Mouse (Mus musculus) hindbrain, embryonic 11.5 days (tissue): ENCODE data around the gene Osgep. TPM values are rescaled to one million over a fixed set of nuclear protein-coding genes. Genes with fewer than 3 reads are reported as not detected.
A peak's percentile ranks its signal among the peaks of the same experiment; 100 is the strongest.

Experiments used
- ATAC-seq: fragments of 200-750 bp; cut with Nextera tagmentation; 2 replicates; pipeline ENCODE4 v1.8.0; 2017; ENCODE audit warnings: mild to moderate bottlenecking, moderate TSS enrichment, moderate library complexity; ENCODE audit not compliant: low FRiP score
- DNase-seq: peaks from one replicate; pipeline ENCODE4 v3.0.0-alpha.2; 2015; ENCODE audit warnings: low spot score
- H3K27ac ChIP-seq: fragments of 300-500 bp; sonication (generic); 2 replicates; pipeline ENCODE4 v1.5.1; 2014; ENCODE audit warnings: mild to moderate bottlenecking, low read depth, low read length
- H3K27me3 ChIP-seq: fragments of 300-500 bp; sonication (generic); 2 replicates; pipeline ENCODE4 v1.6.1; 2014; ENCODE audit warnings: mild to moderate bottlenecking, low read length, moderate library complexity, mixed read lengths; ENCODE audit not compliant: control insufficient read depth, insufficient read depth
- H3K36me3 ChIP-seq: fragments of 300-500 bp; sonication (generic); 2 replicates; pipeline ENCODE4 v1.6.1; 2014; ENCODE audit warnings: mild to moderate bottlenecking, low read length, moderate library complexity, mixed read lengths; ENCODE audit not compliant: control insufficient read depth, insufficient read depth
- H3K4me1 ChIP-seq: fragments of 300-500 bp; sonication (generic); replicated peaks from 2 replicates; pipeline ENCODE4 v1.6.1; 2014; ENCODE audit warnings: low read length, mixed read lengths; ENCODE audit not compliant: control insufficient read depth, insufficient read depth
- H3K4me2 ChIP-seq: fragments of 300-500 bp; sonication (generic); replicated peaks from 2 replicates; pipeline ENCODE4 v1.6.1; 2014; ENCODE audit warnings: mild to moderate bottlenecking, low read depth, low read length
- H3K4me3 ChIP-seq: fragments of 300-500 bp; sonication (generic); 2 replicates; pipeline ENCODE4 v1.5.1; 2014; ENCODE audit warnings: low read depth, low read length
- H3K9ac ChIP-seq: fragments of 300-500 bp; sonication (generic); 2 replicates; pipeline ENCODE4 v1.6.1; 2014; ENCODE audit warnings: low read depth, low read length
- H3K9me3 ChIP-seq: fragments of 300-500 bp; sonication (generic); 2 replicates; pipeline ENCODE4 v1.6.1; 2016; ENCODE audit warnings: low read length; ENCODE audit not compliant: control insufficient read depth
- WGBS: fragments of 180-500 bp; shearing (Covaris S2); extraction: QIAGEN DNeasy Blood & Tissue Kit; methylation state at CpG from one replicate; pipeline ENCODE4 v1.1.7; 2014; 5-methylcytosine and 5-hydroxymethylcytosine counted together
- polyA plus RNA-seq: library from polyadenylated mRNA; unstranded; fragments of >200 nt; fragmentation: Nextera tagmentation; extraction: Ambion mirVana; gene quantifications from 2 replicates; pipeline ENCODE4 v1.2.1, GENCODE M21; 2014

Osgep gene
- polyA plus RNA-seq, 1 experiment from 2014 or later = 146 TPM

DNA sequence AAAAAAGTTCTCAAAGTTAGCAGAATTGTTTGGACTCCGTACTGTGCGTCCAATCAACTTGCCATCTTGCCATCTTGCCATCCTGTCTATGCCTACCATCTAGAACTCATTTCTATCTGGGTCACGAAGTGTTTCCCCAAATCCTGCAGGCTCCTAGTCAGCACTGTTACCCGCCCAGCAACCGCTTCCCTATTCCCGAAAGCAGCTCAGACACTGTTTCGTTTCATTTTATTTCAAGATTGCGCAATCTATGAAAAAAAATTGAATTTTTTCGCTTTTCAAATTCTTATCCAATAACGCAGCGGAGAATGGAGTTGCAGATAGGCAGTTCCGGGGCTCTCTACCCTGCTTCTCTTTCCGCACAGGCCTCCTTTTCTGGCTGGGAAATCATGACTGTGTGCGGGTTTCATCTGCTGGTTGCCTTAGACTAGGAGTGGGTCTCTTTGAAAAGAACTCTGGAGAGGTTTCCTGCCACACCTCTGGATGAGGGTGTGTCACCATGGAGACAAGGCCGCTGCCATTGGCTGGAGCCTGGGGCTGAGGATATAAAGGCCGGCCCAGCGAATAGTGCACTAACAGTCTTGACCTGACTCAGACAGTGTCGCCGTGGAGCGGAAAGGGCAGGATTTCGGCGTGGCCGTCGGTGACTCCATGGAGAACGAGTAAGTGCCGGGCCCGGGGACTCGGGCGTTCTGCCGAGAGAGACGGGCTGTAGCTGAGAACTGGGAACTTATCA, 19.4 kb upstream of the Osgep start, which contains the start of gene Gm49342:
TSS of gene Gm49342 (plus strand) at position 586 of the 736 bp plus-strand sequence.
- ATAC-seq (peak; percentile 99), DNase-seq (peak; percentile 92)
- Histone ChIP-seq H3K9me3 (no peaks in the 10 kb centered on the region), H3K4me2 (peak within 1 kb of the TSS; percentile 54), H3K36me3 (no peaks in the 10 kb centered on the region), H3K27ac (peak within 1 kb of the TSS; percentile 81), H3K27me3 (no peaks in the 10 kb centered on the region), H3K4me1 (no peaks in the 10 kb centered on the region), H3K9ac (peak within 1 kb of the TSS; percentile 44), H3K4me3 (peak within 1 kb of the TSS; percentile 38)
- WGBS = 20% methylated on average over 31 of the region's 31 CpGs

DNA sequence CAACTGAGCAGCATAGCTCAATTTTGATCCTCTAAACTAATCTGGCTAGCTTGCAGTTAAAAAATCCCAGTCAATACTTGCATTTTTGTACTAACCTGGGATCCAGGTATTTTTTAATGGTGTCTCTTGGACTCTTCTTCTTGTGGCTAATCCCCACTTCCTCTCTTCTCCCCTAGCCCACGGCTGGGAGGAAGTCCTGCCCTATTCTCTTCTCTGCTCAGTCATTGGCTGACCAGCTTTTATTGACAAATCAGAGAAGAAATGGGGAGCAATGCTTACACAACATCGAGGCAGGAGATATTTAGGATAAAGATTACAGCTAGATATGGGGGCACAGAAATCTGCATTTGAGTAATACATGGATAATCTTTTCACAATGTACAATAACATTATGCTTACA, 14.2 kb upstream of the Osgep start:
- WGBS = 43% methylated on average over 2 of the region's 2 CpGs
- Histone ChIP-seq H3K27ac (no peak overlapping the region), H3K9ac (no peak overlapping the region), H3K4me1 (no peaks in the 10 kb centered on the region), H3K4me3 (no peak overlapping the region), H3K9me3 (no peaks in the 10 kb centered on the region), H3K27me3 (no peaks in the 10 kb centered on the region), H3K4me2 (no peak overlapping the region), H3K36me3 (no peaks in the 10 kb centered on the region)
- no peak for DNase-seq
- no peak for ATAC-seq

DNA sequence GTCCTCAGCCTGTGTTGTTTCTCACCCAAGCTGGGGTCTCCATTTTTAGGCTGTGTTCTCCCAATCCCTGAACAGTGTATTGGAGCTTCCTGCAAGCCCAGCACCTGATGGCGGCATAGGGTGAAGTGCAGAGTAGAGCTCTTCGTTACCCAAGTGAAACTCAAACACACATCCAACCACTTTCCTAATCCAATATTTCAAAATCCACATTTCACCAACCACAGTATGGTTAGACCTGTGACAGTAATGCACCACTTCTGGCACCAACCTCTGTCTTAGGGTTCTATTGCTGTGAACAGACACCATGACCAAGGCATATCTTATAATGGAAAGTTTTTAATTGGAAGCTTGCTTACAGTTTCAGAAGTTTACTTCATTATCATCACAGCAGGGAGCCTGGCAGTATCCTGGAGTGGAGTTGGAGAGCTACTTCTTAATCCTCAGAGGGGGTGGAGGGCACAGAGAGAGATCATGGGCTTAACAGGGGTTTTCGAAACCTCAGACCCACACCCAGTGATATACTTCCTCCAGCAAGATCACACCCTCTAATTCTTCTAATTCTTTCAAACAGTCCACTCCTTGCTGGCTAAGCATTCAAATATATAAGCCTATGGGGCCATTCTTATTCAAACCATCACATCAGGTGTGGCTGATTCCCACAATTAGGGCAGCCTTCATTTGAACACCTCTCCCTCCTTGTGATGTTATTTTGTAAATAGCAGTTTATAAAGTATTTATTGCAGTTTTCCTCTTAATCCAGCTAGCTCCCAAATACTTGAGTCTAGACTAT, 13.6 kb upstream of the Osgep start:
- Histone ChIP-seq H3K9me3 (no peaks in the 10 kb centered on the region), H3K4me3 (no peak overlapping the region), H3K36me3 (no peaks in the 10 kb centered on the region), H3K4me2 (no peak overlapping the region), H3K27me3 (no peaks in the 10 kb centered on the region), H3K27ac (no peak overlapping the region), H3K4me1 (no peaks in the 10 kb centered on the region), H3K9ac (no peak overlapping the region)
- 95% methylated on average over 3 of the region's 3 CpGs for WGBS
- DNase-seq = no peak
- no peak for ATAC-seq

DNA sequence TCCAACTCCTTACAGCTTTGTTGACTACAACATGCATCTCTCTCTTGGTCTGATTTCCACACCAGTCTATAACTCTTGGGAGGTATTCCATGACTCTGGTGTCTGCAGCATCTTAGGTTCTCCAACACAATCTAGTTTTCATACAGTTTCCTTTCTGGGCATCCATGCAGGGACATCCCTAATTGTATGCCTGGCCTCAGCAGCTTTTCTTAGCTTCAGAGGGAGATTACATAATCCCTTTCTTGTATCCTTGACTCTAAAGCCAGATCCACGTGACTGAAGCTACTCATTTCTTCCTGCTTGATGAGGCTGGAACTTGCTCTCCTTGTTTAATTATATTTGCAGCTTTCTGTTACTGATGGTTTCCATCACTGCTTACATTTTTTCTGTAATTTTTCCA, 12.0 kb upstream of the Osgep start:
- Histone ChIP-seq H3K4me2 (no peak overlapping the region), H3K27me3 (no peaks in the 10 kb centered on the region), H3K36me3 (no peaks in the 10 kb centered on the region), H3K9me3 (no peaks in the 10 kb centered on the region), H3K4me3 (no peak overlapping the region), H3K9ac (no peak overlapping the region), H3K4me1 (no peaks in the 10 kb centered on the region), H3K27ac (no peak overlapping the region)
- DNase-seq (no peak), ATAC-seq (no peak)
- WGBS = 74% methylated on average over 1 of the region's 1 CpGs

DNA sequence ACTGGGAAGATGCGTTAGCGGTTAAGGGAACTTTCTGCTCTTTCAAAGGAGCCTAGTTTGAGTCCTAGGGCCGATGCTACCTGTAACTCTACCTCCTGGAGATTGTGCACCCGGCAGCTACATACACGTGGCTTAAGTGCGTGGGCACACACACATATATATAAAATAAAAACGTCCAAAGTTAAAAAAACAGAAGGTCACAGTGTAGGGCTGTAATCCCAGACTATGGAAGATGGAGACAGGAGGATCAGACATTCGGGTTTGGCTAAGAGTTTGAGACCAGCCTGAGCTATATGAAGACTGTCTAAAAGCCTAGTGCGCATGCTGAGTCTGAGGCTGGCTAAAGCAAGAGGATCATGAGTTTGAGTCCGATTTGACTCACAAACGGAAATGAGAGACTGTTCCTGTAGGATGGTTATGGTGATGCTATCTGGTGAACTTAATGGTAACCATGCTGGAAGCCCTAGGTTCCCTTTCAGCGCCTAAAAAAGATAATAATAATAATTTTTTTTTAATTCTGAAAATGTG, 6.9 kb upstream of the Osgep start:
- Histone ChIP-seq H3K36me3 (peaks cover 2% of the 10 kb centered on the region; the same call in 1 of the 2 replicates), H3K27me3 (no peaks in the 10 kb centered on the region), H3K4me3 (peak overlapping the region; percentile 97), H3K4me1 (no peaks in the 10 kb centered on the region; the same call in 1 of the 2 replicates), H3K4me2 (peak overlapping the region; percentile 57), H3K9ac (peak overlapping the region; percentile 58), H3K27ac (peak overlapping the region; percentile 82), H3K9me3 (no peaks in the 10 kb centered on the region)
- DNase-seq (peak; percentile 23), ATAC-seq (no peak)
- WGBS = 12% methylated on average over 12 of the region's 12 CpGs

DNA sequence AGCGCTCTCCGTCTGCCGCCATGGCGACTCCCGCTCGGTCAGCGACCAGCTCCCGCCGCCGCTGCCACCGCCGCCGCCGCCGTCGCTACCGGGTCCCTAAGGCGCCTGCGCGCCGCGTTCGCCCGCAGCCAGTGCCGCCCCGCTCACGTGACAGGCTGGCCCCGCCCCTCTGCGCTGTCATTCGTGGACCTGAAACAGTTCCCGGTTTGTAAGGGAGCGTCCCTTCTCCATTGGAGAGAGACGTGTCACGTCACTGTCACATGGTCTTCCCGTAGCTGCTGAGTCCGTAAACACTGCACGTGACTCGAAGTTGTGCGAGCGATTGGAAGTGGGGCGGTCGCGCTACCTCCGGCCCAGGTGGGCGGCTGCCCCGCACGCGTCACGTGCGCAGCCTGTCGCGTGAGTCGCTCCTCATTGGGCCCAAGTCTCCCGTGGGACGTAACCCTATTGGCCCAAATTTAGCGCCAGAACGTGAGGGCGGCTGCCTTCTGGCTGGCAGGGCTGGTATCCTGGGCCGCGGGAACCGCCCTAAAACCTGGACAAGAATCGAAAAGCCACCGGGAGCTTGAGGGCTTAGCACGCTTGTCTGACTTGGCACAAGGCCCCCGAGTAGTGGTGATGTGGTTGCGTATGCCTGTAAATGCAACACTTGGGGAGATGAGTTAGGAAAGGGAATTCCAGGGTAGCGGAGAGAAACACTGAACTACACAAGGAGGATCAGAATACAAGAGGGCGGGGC, 6.2 kb upstream of the Osgep start, which contains the start of the genes Pip4p1 and Pnp:
TSS of gene Pip4p1 (minus strand) at position 103 of the 739 bp plus-strand sequence.
TSS of gene Pnp (plus strand) at position 329 of the 739 bp plus-strand sequence.
- Histone ChIP-seq H3K36me3 (peaks cover 6% of the 10 kb centered on the region; the same call in 1 of the 2 replicates), H3K4me1 (no peaks in the 10 kb centered on the region; the same call in 1 of the 2 replicates), H3K4me2 (peak within 1 kb of the TSS; percentile 84), H3K27ac (peak within 1 kb of the TSS; percentile 82), H3K4me3 (peak within 1 kb of the TSS; percentile 97), H3K9ac (peak within 1 kb of the TSS; percentile 97), H3K9me3 (no peaks in the 10 kb centered on the region), H3K27me3 (no peaks in the 10 kb centered on the region)
- DNase-seq (peak; percentile 97), ATAC-seq (peak; percentile 99)
- under 1% methylated on average over 55 of the region's 68 CpGs for WGBS

DNA sequence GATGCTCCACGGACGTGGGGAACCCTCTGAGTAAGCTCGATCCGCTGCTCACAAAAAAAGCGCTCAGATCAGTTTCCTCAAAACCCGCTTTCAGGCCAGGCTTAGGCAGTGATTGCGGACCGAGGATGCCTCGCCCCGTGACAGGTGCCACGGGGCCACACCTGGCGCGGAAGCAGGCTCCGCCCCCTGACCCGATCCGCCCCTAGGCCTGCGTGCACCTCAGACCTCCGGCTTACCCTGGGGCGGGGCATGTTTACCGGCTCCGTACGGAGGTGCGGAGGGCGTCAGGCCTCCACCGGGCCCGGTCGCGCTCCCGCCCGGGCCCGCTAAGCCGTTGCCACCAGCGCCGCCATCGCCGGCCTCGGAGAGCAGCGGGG, 5.7 kb upstream of the Osgep start:
- under 1% methylated on average over 38 of the region's 38 CpGs for WGBS
- peaks cover 6% of the 10 kb centered on the region; the same call in 1 of the 2 replicates for H3K36me3 ChIP-seq
- ATAC-seq (peak; percentile 61), DNase-seq (no peak)
- H3K4me1 ChIP-seq = no peaks in the 10 kb centered on the region; the same call in 1 of the 2 replicates
- peak overlapping the region; percentile 97 for H3K4me3 ChIP-seq
- peak overlapping the region; percentile 97 for H3K9ac ChIP-seq
- no peaks in the 10 kb centered on the region for H3K27me3 ChIP-seq
- peak overlapping the region; percentile 74 for H3K27ac ChIP-seq
- H3K9me3 ChIP-seq = no peaks in the 10 kb centered on the region
- peak overlapping the region; percentile 84 for H3K4me2 ChIP-seq

DNA sequence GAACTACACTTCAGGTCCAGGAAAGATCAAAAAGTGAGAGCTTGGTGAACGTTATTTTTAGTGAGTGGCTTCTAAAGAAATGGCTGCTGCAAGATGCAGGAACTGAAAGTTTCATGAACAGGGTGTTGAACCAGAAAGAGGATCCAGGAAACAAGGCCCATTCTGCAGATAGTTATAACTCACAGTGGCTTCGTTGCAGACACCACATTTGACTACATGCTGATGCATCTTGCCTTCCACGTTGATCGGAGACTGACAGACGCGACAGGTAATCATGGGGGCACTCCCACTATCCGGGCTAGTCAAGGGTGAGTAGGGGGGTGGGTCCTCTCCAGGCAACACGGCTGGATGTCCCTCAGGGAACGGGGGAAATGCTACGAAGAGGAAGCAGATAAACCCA, 5.3 kb upstream of the Osgep start:
- no peak for ATAC-seq
- peak; percentile 21 for DNase-seq
- no peaks in the 10 kb centered on the region for H3K9me3 ChIP-seq
- H3K27ac ChIP-seq = no peak overlapping the region
- peak overlapping the region; percentile 84 for H3K4me2 ChIP-seq
- 20% methylated on average over 10 of the region's 10 CpGs for WGBS
- no peaks in the 10 kb centered on the region for H3K27me3 ChIP-seq
- peak overlapping the region; percentile 97 for H3K9ac ChIP-seq
- H3K4me1 ChIP-seq = no peaks in the 10 kb centered on the region; the same call in 1 of the 2 replicates
- peaks cover 6% of the 10 kb centered on the region; the same call in 1 of the 2 replicates for H3K36me3 ChIP-seq
- peak overlapping the region; percentile 97 for H3K4me3 ChIP-seq
